Mouse (Mus musculus) thymus, postnatal 36 days (tissue): Measurements from ENCODE around the gene Vmn1r224.

Experiments used
- DNase-seq, 2 experiments: peaks; one replicate each; pipeline ENCODE4 v3.0.0; 2022; ENCODE audit warnings: mixed read lengths in 2 of 2

Vmn1r224 gene

GRCm38 (mm10) chr17:20413846-20414245 is at the start of gene Vmn1r224:
Gene Vmn1r224 (plus strand): TSS chr17:20414146.
- no peak for DNase-seq

- DNase-seq, result no peak
Observed at GRCm38 (mm10) chr17:20399105-20399504, 14.8 kb upstream of the Vmn1r224 start.

GRCm38 (mm10) chr17:20439263-20439662 is 25.3 kb downstream of the Vmn1r224 start:
- no peak for DNase-seq

GRCm38 (mm10) chr17:20473311-20473710 is 59.4 kb downstream of the Vmn1r224 start:
- no peak for DNase-seq
